Mouse (Mus musculus) heart, embryonic 15.5 days (tissue): ENCODE results near the gene Ell. TPM values are rescaled to one million over a fixed set of nuclear protein-coding genes. Genes with fewer than 3 reads are reported as not detected.

Experiments
- ATAC-seq: fragments of 200-750 bp; cut with Nextera tagmentation; replicated peaks from 2 replicates; pipeline ENCODE4 v1.8.0; 2017; ENCODE audit warnings: low read depth, moderate TSS enrichment; ENCODE audit not compliant: insufficient number of reproducible peaks, insufficient read depth, low FRiP score
- H3K27ac ChIP-seq: fragments of 300-500 bp; sonication (generic); 2 replicates; pipeline ENCODE4 v1.5.1; 2015; ENCODE audit warnings: mild to moderate bottlenecking, inconsistent platforms
- H3K27me3 ChIP-seq: fragments of 300-500 bp; sonication (generic); 2 replicates; pipeline ENCODE4 v1.6.1; 2015; ENCODE audit warnings: inconsistent platforms
- H3K36me3 ChIP-seq: fragments of 300-500 bp; sonication (generic); 2 replicates; pipeline ENCODE4 v1.6.1; 2015; ENCODE audit warnings: mild to moderate bottlenecking, inconsistent platforms
- H3K4me1 ChIP-seq: fragments of 300-500 bp; sonication (generic); replicated peaks from 2 replicates; pipeline ENCODE4 v1.6.1; 2015; ENCODE audit warnings: inconsistent platforms
- H3K4me2 ChIP-seq: fragments of 300-500 bp; sonication (generic); 2 replicates; pipeline ENCODE4 v1.6.1; 2015; ENCODE audit warnings: inconsistent platforms, mild to moderate bottlenecking, moderate library complexity
- H3K4me3 ChIP-seq: fragments of 300-500 bp; sonication (generic); 2 replicates; pipeline ENCODE4 v1.5.1; 2015; ENCODE audit warnings: mild to moderate bottlenecking, inconsistent platforms
- H3K9ac ChIP-seq: fragments of 300-500 bp; sonication (generic); 2 replicates; pipeline ENCODE4 v1.6.1; 2015; ENCODE audit warnings: mild to moderate bottlenecking, inconsistent platforms
- H3K9me3 ChIP-seq: fragments of 300-500 bp; sonication (generic); replicated peaks from 2 replicates; pipeline ENCODE4 v1.6.1; 2016; ENCODE audit warnings: inconsistent platforms
- WGBS: fragments of 180-500 bp; shearing (Covaris S2); methylation state at CpG from one replicate; pipeline ENCODE4 v1.1.7; 2015; ENCODE audit warnings: mixed read lengths; 5-methylcytosine and 5-hydroxymethylcytosine counted together
- polyA plus RNA-seq: library from polyadenylated mRNA; unstranded; fragments of >200 nt; fragmentation: Nextera tagmentation; extraction: Ambion mirVana; gene quantifications from 2 replicates; pipeline ENCODE4 v1.2.1, GENCODE M21; 2015

The Ell gene
- 10.8 and 15.0 TPM in 2 replicates for polyA plus RNA-seq

DNA sequence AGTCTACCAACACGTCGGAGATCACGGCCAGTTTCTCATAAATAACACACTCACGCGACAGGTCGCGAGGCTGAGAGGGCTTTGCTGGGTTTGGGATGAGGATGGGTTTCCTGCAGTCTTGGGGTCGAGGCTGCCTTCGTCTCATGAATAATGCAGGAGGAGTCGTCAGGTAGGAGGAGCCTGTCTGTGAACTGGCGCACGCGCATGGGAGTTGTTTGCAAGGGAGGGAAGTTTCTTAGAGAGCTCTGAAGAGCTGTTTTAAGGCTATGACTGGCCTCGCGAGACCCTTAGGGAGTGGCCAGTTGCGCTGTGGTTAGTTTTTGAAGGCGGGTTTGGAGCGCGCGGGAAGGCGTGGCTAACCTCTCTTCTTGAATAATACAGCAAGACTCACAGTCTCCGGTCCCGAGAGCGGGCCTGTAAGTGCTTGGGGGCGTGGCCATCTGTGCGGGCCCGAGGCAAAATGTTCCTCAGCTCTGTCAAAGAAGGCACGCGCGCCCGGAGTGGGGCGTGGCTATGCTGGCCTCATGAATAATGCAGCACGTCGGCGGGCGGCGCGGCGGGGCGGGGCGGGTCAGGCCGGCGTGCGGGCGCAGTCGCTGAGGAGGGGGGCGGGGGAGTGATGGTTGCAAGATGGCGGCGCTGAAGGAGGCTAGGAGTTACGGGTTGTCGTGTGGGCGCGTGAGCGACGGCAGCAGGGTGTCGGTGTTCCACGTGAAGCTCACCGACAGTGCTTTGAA lies at the start of gene Ell:
Gene Ell, plus strand, starts transcription at position 381 of the 737 bp plus-strand sequence.
- H3K4me1 ChIP-seq, result peaks cover 38% of the 10 kb centered on the region
- peak within 1 kb of the TSS; percentile 96 for H3K27ac ChIP-seq
- peaks cover 21% of the 10 kb centered on the region for H3K36me3 ChIP-seq
- WGBS, result under 1% methylated on average over 58 of the region's 58 CpGs
- ATAC-seq, result peak; percentile 89
- no peaks in the 10 kb centered on the region for H3K27me3 ChIP-seq
- peak within 1 kb of the TSS; percentile 89 for H3K4me3 ChIP-seq
- H3K9me3 ChIP-seq, result no peaks in the 10 kb centered on the region
- peak within 1 kb of the TSS; percentile 91 for H3K9ac ChIP-seq
- H3K4me2 ChIP-seq, result peak within 1 kb of the TSS; percentile 93

DNA sequence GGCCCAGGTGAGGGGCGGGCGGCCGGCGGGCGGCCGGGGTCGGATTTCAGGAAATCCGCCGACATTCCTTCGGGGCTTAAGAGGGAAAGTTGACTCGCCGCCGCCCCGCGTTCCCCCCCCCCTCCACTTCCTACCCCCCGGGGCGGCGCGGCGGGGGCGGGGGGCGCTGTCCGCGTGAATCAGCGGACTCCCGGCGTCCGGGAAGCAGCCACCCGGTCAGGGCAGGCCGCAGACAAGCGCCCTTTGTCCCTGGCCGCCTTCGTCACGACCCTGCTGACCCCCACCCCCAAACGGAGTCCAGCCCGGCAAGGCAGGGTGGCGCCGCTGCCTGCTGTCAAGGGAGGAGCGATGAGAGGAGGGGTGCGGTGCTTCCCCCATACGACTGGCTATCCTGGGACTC lies 49.7 kb upstream of the Ell start:
- peaks cover 56% of the 10 kb centered on the region for H3K4me1 ChIP-seq
- no peak overlapping the region; the same call in 1 of the 2 replicates for H3K27ac ChIP-seq
- peaks cover 98% of the 10 kb centered on the region for H3K27me3 ChIP-seq
- H3K36me3 ChIP-seq, result no peaks in the 10 kb centered on the region
- H3K9me3 ChIP-seq, result no peaks in the 10 kb centered on the region
- peak overlapping the region; percentile 25; the same call in 1 of the 2 replicates for H3K9ac ChIP-seq
- H3K4me2 ChIP-seq, result peak overlapping the region; percentile 62
- peak overlapping the region; percentile 40 for H3K4me3 ChIP-seq
- no peak for ATAC-seq
- WGBS, result under 1% methylated on average over 35 of the region's 41 CpGs

DNA sequence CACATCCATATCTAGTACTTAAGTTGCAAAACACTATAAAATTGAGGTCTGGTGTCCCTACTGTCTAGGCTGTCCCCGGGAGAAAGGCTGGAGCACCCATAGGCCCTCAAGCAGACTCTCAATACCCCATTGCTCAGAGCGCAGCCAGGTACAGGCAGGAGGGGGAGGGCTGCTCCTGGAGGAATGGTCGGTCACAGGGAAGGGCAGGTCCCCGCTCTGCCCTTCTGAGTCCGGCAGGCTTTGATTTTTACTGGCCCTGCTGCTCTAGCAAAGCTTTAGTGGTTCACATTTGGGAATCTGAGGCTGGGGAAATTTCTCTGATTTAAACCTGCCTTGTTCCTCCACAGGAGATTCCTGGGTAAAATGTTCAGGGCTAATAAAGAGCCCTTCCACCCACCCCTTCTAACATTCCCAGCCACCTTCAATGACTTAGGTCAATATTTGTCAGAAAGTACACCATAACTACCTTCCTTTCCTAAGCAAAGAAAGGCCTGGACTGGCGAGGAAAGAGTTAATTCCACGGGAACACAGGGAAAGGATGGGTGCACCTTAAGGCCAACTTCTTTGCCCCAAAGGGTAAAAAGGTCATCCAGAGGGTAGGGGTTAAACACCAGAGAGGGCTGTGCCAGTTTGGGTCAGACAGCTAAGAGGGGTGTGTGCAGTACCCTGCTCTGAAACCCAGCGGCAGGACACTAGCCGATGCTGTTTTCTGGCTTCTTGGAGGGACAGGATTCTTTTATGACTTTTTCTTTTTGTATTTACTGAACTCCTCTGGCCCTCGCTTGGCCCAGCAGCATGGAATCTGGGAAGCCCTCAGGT lies 49.0 kb upstream of the Ell start:
- Histone ChIP-seq H3K9me3 (no peaks in the 10 kb centered on the region), H3K36me3 (no peaks in the 10 kb centered on the region), H3K4me3 (peak overlapping the region; percentile 40; the same call in 1 of the 2 replicates), H3K4me2 (peak overlapping the region; percentile 62; the same call in 1 of the 2 replicates), H3K27ac (no peak overlapping the region; the same call in 1 of the 2 replicates), H3K4me1 (peaks cover 56% of the 10 kb centered on the region), H3K9ac (no peak overlapping the region), H3K27me3 (peaks cover 98% of the 10 kb centered on the region)
- no peak for ATAC-seq
- 18% methylated on average over 10 of the region's 10 CpGs for WGBS

- ATAC-seq, result no peak
- Histone ChIP-seq H3K9ac (no peak overlapping the region), H3K27ac (no peak overlapping the region), H3K4me2 (no peak overlapping the region), H3K9me3 (no peaks in the 10 kb centered on the region), H3K4me1 (peaks cover 60% of the 10 kb centered on the region), H3K4me3 (no peak overlapping the region), H3K36me3 (no peaks in the 10 kb centered on the region), H3K27me3 (peaks cover 98% of the 10 kb centered on the region)
- WGBS, result 5% methylated on average over 20 of the region's 20 CpGs
These were observed 48.3 kb upstream of the Ell start for GRCm38 (mm10) chr8:70490880-70491495.

- Histone ChIP-seq H3K27me3 (peaks cover 100% of the 10 kb centered on the region), H3K27ac (no peak within 1 kb of the TSS), H3K9ac (peak within 1 kb of the TSS; percentile 10; the same call in 1 of the 2 replicates), H3K36me3 (no peaks in the 10 kb centered on the region), H3K4me3 (peak within 1 kb of the TSS; percentile 49), H3K4me1 (peaks cover 51% of the 10 kb centered on the region), H3K4me2 (peak within 1 kb of the TSS; percentile 80), H3K9me3 (no peaks in the 10 kb centered on the region)
- WGBS, result under 1% methylated on average over 58 of the region's 93 CpGs
- ATAC-seq, result no peak
These were observed 46.3 kb upstream of the Ell start, which contains the start of gene Crlf1 for GRCm38 (mm10) chr8:70492664-70493640. TSS of gene Crlf1 (plus strand) at chr8:70493158.

DNA sequence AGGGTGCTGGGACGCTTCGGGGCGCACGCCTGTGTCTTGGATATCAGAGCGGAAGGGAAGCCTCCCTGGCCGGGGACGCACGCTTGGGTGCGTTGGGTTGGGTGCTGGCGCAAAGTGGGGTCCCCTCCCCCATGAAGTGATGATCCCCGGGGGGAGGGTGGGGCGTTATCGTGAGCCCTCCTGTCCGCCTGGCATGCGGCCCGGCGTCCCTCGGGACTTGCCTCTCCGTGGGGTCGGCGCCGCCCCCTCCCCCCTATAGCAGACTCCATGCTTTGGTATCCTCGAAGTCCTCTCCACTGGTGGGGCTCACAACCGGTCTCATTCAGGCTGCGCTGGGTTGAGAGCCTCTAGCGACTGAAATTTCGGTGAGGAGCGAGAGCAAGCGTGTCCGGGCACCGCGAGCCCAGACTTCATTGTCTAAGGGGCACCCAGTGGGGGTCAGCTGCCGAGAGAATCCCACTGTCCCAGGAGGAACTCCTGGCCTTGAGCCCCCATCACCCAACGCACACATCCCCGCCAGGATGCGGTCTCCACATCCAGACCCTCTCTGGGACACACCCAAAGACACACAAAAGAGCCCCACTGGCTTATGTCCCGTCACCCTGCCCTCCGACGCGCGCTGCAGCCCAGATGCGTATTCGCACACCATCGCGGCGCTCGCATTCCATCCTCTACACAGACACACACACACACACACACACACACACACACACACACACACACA lies 45.4 kb upstream of the Ell start:
- 3% methylated on average over 47 of the region's 47 CpGs for WGBS
- Histone ChIP-seq H3K4me1 (peaks cover 42% of the 10 kb centered on the region), H3K4me2 (peak overlapping the region; percentile 80), H3K9ac (no peak overlapping the region), H3K36me3 (no peaks in the 10 kb centered on the region), H3K4me3 (peak overlapping the region; percentile 49), H3K9me3 (no peaks in the 10 kb centered on the region), H3K27ac (no peak overlapping the region), H3K27me3 (peaks cover 100% of the 10 kb centered on the region)
- no peak for ATAC-seq

GRCm38 (mm10) chr8:70494416-70494945 lies 44.8 kb upstream of the Ell start:
- Histone ChIP-seq H3K4me3 (peak overlapping the region; percentile 49), H3K9ac (no peak overlapping the region), H3K4me1 (peaks cover 36% of the 10 kb centered on the region), H3K9me3 (no peaks in the 10 kb centered on the region), H3K4me2 (peak overlapping the region; percentile 80; the same call in 1 of the 2 replicates), H3K27me3 (peaks cover 100% of the 10 kb centered on the region), H3K27ac (no peak overlapping the region), H3K36me3 (no peaks in the 10 kb centered on the region)
- ATAC-seq, result no peak
- 3% methylated on average over 28 of the region's 28 CpGs for WGBS

- peak overlapping the region; percentile 6; the same call in 1 of the 2 replicates for H3K4me3 ChIP-seq
- peaks cover 33% of the 10 kb centered on the region for H3K4me1 ChIP-seq
- no peaks in the 10 kb centered on the region for H3K9me3 ChIP-seq
- no peak for ATAC-seq
- no peak overlapping the region for H3K4me2 ChIP-seq
- H3K27ac ChIP-seq, result no peak overlapping the region
- 0 out of 2 replicates have a peak overlapping the region, but pooled peaks have one; percentile 3 for H3K9ac ChIP-seq
- WGBS, result 6% methylated on average over 21 of the region's 21 CpGs
- peaks cover 100% of the 10 kb centered on the region for H3K27me3 ChIP-seq
- no peaks in the 10 kb centered on the region for H3K36me3 ChIP-seq
These were observed 44.1 kb upstream of the Ell start for GRCm38 (mm10) chr8:70495001-70495770.

GRCm38 (mm10) chr8:70495771-70496062 lies 43.5 kb upstream of the Ell start:
- Histone ChIP-seq H3K9me3 (no peaks in the 10 kb centered on the region), H3K36me3 (no peaks in the 10 kb centered on the region), H3K9ac (no peak overlapping the region), H3K27me3 (peaks cover 100% of the 10 kb centered on the region), H3K4me3 (peak overlapping the region; percentile 6; the same call in 1 of the 2 replicates), H3K4me2 (no peak overlapping the region), H3K27ac (no peak overlapping the region), H3K4me1 (peaks cover 35% of the 10 kb centered on the region)
- no peak for ATAC-seq
- 8% methylated on average over 12 of the region's 12 CpGs for WGBS
